ENCODE assay signal across 9 mouse cellular contexts in the genomic region with DNA sequence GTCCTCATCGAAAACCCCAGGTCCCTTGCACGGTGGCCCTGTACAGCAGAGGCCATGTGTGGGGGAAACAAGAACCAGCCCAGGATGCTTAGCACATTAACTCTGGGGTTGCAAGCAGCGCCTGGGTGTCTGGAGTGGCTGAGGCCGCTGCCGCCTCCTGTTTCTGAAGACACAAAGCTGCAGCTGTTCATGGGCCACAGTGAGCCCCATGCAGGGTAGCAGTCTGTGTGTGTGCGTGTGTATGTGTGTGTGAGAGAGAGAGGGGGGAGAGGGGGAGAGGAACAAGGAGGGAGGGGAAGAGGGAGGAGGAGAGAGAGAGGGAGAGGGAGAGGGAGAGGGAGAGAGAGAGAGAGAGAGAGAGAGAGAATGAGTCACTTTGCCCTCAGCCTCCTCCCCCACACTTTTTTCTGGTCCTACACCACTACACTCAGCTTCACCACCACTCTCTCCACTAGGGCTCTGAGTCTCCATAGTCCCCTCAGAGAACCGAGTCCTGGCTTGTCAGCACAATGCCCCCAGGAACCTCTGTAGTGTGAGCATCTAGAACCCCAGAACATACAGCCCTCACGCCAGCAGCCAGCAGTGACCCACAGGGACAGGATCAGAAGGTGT. TPM values are rescaled to one million over a fixed set of nuclear protein-coding genes. Genes with fewer than 3 reads are reported as not detected.
DNase-seq lines count a peak whose midpoint lies in the region; ATAC-seq and TF ChIP-seq lines count a peak whose summit lies in the region.
"Had no signal": no experiment of that assay in that cellular context is flagged by ENCODE, and none has a peak within 500 bp of the region (broad histone marks: within the 10 kb centered on the region; RNA-seq: fewer than 3 reads in every experiment).

No protein-coding gene starts in this region.

- 0 out of 2 replicates have a peak, but pooled peaks cover 3% of the 10 kb centered on the region for H3K27me3 ChIP-seq in liver, embryonic 11.5 days (replicated peaks; ENCODE audit: control insufficient read depth, insufficient read depth, low read length)
- no peaks in the 10 kb centered on the region for H3K27me3 ChIP-seq in limb, embryonic 12.5 days

- peak; percentile 33 to 37 for DNase-seq in frontal cortex, postnatal 36 days (ENCODE audit: low spot score in 2 of 2)
- no peak for DNase-seq in frontal cortex, postnatal 10 days (ENCODE audit: low spot score in 2 of 2)
- no peak for DNase-seq in liver, embryonic 11.5 days (ENCODE audit: low spot score)
- DNase-seq in liver: no peak
- DNase-seq in brain, embryonic 14.5 days (ENCODE audit: low read depth): peak; percentile 81
- no peak for DNase-seq in urinary bladder, postnatal 14 days (ENCODE audit: low spot score)
- no peak for DNase-seq in cerebellum, adult 9-10 months
- DNase-seq: cerebellum, postnatal 14 days had no signal

- TF ChIP-seq POLR2A in brain, embryonic 14.5 days (IDR thresholded peaks at IDR 0.05; ENCODE audit: borderline replicate concordance, extremely low read depth, insufficient read depth, insufficient read length, poor library complexity, severe bottlenecking): no peak

- H3K9ac ChIP-seq in liver, embryonic 11.5 days (ENCODE audit: low read depth, low read length): 0 out of 2 replicates have a peak overlapping the region, but pooled peaks have one; percentile 20
- H3K9ac ChIP-seq in limb, embryonic 12.5 days (replicated peaks): 0 out of 2 replicates have a peak overlapping the region, but pooled peaks have one; percentile 4

- no peak overlapping the region for H3K27ac ChIP-seq in liver, embryonic 11.5 days (ENCODE audit: low read depth, low read length)
- H3K27ac ChIP-seq in limb, embryonic 12.5 days: peak overlapping the region; percentile 76

- no peaks in the 10 kb centered on the region for H3K36me3 ChIP-seq in liver, embryonic 11.5 days (ENCODE audit: control insufficient read depth, insufficient read depth, low read length)
- no peaks in the 10 kb centered on the region for H3K36me3 ChIP-seq in limb, embryonic 12.5 days

- peaks cover 9% of the 10 kb centered on the region for H3K4me1 ChIP-seq in liver, embryonic 11.5 days (replicated peaks; ENCODE audit: control insufficient read depth, insufficient read depth, low read length)
- peaks cover 52% of the 10 kb centered on the region for H3K4me1 ChIP-seq in limb, embryonic 12.5 days (replicated peaks)

- whole genome bisulfite sequencing in liver, embryonic 11.5 days: 45% methylated on average over 8 of the region's 8 CpGs
- 31% methylated on average over 8 of the region's 8 CpGs for WGBS in limb, embryonic 12.5 days

- H3K9me3 ChIP-seq in liver, embryonic 11.5 days (ENCODE audit: control insufficient read depth, low read length): no peaks in the 10 kb centered on the region
- H3K9me3 ChIP-seq in limb, embryonic 12.5 days: no peaks in the 10 kb centered on the region

- ATAC-seq in liver, embryonic 11.5 days (replicated peaks; ENCODE audit: low FRiP score): no peak
- peak; percentile 66 for ATAC-seq in limb, embryonic 12.5 days (ENCODE audit: insufficient number of reproducible peaks, insufficient read depth, low FRiP score, low TSS enrichment, low read depth)

- TF ChIP-seq CTCF in brain, embryonic 14.5 days (IDR thresholded peaks at IDR 0.05; ENCODE audit: borderline replicate concordance, extremely low read depth, insufficient read depth, insufficient read length): no peak

- no peak overlapping the region for H3K4me2 ChIP-seq in liver, embryonic 11.5 days
- no peak overlapping the region for H3K4me2 ChIP-seq in limb, embryonic 12.5 days

- no peak overlapping the region for H3K4me3 ChIP-seq in liver, embryonic 11.5 days (ENCODE audit: low read depth, low read length)
- no peak overlapping the region for H3K4me3 ChIP-seq in limb, embryonic 12.5 days (replicated peaks)

RNA-seq across cellular contexts. Expression of gene Pim3, which starts 18.4 kb away (rescaled TPM):
- 34.0 and 35.9 TPM in 2 replicates for polyA plus RNA-seq in liver, embryonic 11.5 days (2014; fragmentation: Nextera tagmentation; extraction: Ambion mirVana)
- 14.7 and 18.5 TPM in 2 replicates for polyA plus RNA-seq in brain, embryonic 14.5 days (2012; rRNA removed)
- polyA plus RNA-seq in limb, embryonic 12.5 days (2016; fragmentation: Nextera tagmentation; extraction: Ambion mirVana): 53.9 and 55.3 TPM in 2 replicates

RNA-seq across cellular contexts. Expression of gene Creld2, which starts 24.1 kb away (rescaled TPM):
- polyA plus RNA-seq in liver, embryonic 11.5 days (2014; fragmentation: Nextera tagmentation; extraction: Ambion mirVana): 107 and 109 TPM in 2 replicates
- polyA plus RNA-seq in brain, embryonic 14.5 days (2012; rRNA removed): 41.8 and 48.8 TPM in 2 replicates
- 70.6 and 74.7 TPM in 2 replicates for polyA plus RNA-seq in limb, embryonic 12.5 days (2016; fragmentation: Nextera tagmentation; extraction: Ambion mirVana)

RNA-seq across cellular contexts. Expression of gene Alg12, which starts 24.5 kb away (rescaled TPM):
- polyA plus RNA-seq in liver, embryonic 11.5 days (2014; fragmentation: Nextera tagmentation; extraction: Ambion mirVana): 13.9 and 14.2 TPM in 2 replicates
- polyA plus RNA-seq in brain, embryonic 14.5 days (2012; rRNA removed): 14.2 and 15.4 TPM in 2 replicates
- 10.3 and 11.2 TPM in 2 replicates for polyA plus RNA-seq in limb, embryonic 12.5 days (2016; fragmentation: Nextera tagmentation; extraction: Ambion mirVana)

Comparison
In these comparisons a context has a peak if more than half of its experiments do, and no peak if none do; other contexts are left out.
1. DNase-seq: peak in frontal cortex, postnatal 36 days (2 of 2) and brain, embryonic 14.5 days (single experiment); none in frontal cortex, postnatal 10 days (0 of 2), liver, embryonic 11.5 days (single experiment), liver (single experiment), urinary bladder, postnatal 14 days (single experiment) and cerebellum, adult 9-10 months (single experiment).